Mouse (Mus musculus): ENCODE measurements around the gene Ipo13. TPM values are rescaled to one million over a fixed set of nuclear protein-coding genes. Genes with fewer than 3 reads are reported as not detected.

Ipo13 gene
- polyA plus RNA-seq (2012; fragmentation: generic; extraction: Trizol): 10 to 100 TPM; 91.1 to 91.5 TPM

DNA sequence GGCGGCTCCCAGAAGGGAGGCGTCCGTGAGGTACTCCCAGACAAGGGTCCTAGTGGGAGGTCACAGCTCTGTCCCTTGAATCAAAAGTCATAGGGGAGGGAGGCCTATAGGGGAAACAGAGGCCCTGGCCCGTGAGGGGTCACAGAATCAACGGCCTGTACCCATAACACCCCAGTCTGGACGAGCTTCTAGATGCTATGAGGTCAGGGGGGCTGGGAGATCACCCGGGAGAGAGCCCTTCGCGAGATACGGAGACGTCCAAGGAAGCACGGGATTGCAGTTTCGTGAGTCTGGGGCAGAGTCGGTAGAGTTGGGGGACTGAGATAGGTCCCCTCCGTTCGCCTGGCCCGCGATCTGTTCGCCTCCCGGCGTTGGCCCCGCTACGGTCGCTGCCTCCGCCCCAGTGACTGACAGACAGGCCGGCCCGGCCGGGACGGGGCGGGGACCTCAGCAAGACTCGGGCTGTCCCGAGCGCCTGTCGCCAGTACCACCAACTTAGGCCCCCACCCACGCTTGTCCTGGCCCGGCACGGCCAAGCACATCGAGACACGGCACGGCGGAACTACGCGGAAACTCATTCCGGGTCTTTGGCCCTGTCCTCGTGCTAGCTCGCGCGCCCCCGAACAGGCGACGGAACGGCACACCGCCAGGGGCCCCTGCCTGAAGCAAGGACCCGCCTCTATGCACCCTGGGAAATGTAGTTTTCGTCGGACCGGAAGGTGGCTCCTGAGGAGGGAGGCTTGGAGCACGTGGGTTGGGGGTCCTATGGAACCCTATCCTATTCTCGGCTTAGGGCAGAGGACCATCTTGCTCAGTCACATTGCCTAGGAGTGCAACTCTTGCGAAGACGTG is at the start of gene Ipo13:
Gene Ipo13, minus strand, starts transcription at position 409 of the 852 bp plus-strand sequence.

DNA sequence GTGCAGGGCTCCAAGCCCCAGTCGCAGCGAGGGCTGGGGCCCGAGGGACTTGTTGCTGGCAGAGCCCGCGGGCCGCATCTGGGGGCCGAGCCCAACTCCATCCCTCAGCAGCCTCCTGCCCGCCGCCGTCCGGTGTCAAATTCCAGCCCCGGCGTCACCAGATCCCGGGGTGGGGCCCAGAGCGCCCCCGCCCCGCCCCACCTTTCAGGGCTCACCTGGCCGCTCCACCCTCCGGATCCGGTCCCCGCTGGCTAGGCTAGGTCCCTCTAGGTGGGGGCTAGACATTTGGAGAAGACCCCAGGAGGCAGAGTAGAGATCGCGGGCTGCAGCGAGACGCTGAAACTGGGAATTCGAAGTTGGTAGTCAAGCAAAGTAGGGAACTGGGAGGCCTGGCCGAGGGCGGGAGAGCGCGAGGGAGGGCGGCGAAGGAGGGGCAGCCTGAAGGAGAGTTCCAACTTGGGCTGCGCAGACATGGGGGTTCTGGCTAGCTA is 14.6 kb upstream of the Ipo13 start, which contains the start of gene Artn:
Gene Artn, minus strand, starts transcription at position 373 of the 491 bp plus-strand sequence.

DNA sequence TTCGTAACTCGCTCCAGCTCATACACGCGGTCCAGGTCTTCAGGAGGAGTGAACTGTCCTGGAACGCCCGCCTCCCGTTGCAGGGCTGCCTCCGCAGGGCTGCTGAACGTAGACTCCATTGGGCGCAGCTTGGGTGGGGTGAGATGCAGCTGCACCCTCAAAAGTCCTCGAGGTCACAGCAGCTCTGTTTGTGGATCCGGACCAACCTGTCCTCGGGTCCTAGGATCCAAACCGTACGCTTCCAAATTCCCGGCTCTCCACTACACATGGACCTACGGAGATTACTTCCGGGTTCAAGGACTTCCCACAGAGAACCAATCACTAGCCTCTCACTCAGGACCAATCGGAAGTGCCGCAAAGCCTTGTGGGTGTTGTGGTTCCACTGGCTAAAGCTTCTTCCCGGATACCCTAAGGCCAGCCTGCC is 23.0 kb downstream of the Ipo13 start, which contains the start of gene Dph2:
Gene Dph2, minus strand, starts transcription at position 295 of the 424 bp plus-strand sequence.

DNA sequence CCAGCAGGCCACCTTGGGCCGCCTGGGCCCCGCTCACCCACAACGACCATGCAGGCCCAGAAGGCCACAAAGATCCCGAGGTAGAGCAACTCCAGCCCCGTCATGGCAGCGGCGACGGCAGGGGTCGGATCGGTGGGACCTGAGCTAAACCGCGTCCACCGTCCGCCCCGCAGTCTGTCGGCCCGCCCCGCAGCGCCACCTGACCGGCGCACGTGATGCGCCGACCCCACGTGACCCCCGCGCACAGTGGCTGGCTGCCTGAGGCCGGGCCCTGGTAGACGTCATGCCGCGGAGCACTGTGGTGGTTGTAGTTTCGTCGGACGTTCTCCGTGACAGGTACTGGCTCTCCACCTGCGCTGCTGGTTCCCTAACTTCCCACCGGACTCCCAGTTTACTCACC is 27.7 kb downstream of the Ipo13 start, which contains the start of gene Atp6v0b:
Gene Atp6v0b, minus strand, starts transcription at position 201 of the 400 bp plus-strand sequence.

DNA sequence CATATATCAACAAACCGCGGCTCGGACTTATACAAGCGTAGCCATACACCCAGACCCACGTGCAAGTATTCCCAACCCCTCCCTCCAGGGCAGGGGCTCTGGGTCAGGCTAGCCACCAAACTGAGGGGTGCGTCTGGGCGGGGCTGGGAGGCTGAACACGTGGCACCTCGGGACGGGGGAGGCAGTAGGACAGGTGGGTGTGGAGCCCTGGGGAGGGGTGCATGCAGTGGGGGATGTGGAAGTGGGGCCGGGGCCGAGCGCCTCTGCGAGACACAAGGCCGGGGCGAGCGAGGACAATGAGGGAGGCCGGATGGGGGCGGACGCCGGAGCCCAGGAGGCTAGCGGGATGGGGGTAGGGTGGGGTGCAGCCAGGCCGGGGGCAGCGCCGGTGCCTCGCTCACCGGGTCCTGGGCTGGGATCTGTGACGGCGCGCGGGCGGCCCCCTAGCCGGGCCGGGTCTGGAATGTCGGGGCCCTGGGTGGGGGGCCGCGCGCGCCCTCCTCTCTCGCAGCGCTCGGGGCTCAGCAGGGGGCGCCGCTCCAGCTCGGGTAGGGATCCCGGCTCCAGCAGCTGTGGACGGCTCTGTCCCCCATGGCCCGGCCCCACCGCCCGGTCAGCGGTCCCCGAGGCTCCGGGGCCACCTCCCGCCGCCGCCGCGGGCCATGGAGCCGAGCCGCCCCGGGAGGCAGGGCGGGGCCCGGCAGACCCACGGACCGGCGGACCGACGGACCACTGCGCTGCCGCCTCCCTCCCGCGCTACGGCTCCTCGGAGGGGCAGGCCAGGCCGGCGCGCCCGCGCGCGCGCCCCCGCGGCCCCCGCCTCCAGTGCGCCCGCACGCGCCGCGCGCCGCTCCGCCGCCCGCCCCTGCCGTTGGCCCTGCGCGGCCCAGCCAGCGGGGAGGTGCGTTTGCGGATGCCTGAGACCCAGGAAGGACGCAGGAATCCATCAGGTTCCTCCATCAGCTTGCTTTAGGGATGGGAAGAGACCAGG is 31.8 kb downstream of the Ipo13 start, which contains the start of gene B4galt2:
Gene B4galt2, minus strand, starts transcription at position 787 of the 991 bp plus-strand sequence.

DNA sequence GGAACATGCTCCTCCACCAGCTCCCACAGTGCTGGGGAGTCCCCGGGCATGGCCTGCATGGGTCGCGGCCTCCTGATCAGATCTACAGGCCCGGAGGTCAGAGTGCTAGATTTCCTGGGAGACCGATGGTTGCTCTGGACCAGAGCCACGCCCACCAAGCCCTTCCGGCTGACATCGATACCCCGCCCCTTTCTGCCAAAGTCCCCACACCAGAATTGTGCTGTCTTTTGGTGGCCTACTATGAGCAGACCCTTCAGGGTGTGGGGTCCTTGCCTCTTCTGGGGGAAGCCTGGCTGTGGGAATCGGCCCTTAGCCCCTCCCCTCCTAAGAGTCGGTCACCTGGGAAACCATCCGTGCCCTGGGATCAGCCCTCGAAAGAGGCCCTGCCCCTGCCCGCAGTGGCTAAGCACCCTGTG is 42.3 kb downstream of the Ipo13 start, which contains the start of gene Ccdc24:
Gene Ccdc24, minus strand, starts transcription at position 87 of the 416 bp plus-strand sequence.

Other genes starting within 250 kb of the Ipo13 start
- gene Dmap1, start 232.7 kb downstream of the Ipo13 start, polyA plus RNA-seq (2012; fragmentation: generic; extraction: Trizol): 10 to 100 TPM; 30.4 to 34.0 TPM
- gene Gm12845, start 190.6 kb downstream of the Ipo13 start, polyA plus RNA-seq (2012; fragmentation: generic; extraction: Trizol): not detected
- not detected for gene Klf17, start 149.4 kb downstream of the Ipo13 start, polyA plus RNA-seq (2012; fragmentation: generic; extraction: Trizol)
- gene Slc6a9, start 80.5 kb downstream of the Ipo13 start, polyA plus RNA-seq (2012; fragmentation: generic; extraction: Trizol): 10 to 100 TPM in 1 of 2 experiments, 1 to 10 TPM in 1; 8.2 to 19.5 TPM
- gene Ccdc24, start 42.4 kb downstream of the Ipo13 start, polyA plus RNA-seq (2012; fragmentation: generic; extraction: Trizol): 1 to 10 TPM; 6.2 to 9.4 TPM
- 10 to 100 TPM; 48.6 to 71.9 TPM for gene B4galt2, start 31.5 kb downstream of the Ipo13 start, polyA plus RNA-seq (2012; fragmentation: generic; extraction: Trizol)
- gene Atp6v0b, start 27.7 kb downstream of the Ipo13 start, polyA plus RNA-seq (2012; fragmentation: generic; extraction: Trizol): 100 to 1,000 TPM; 214 to 363 TPM
- gene Dph2, start 23.0 kb downstream of the Ipo13 start, polyA plus RNA-seq (2012; fragmentation: generic; extraction: Trizol): 1 to 10 TPM; 5.9 to 6.0 TPM
- 1 to 10 TPM in 1 of 2 experiments, under 1 TPM in 1; 0.55 to 1.8 TPM for gene Artn, start 14.8 kb upstream of the Ipo13 start, polyA plus RNA-seq (2012; fragmentation: generic; extraction: Trizol)
- 10 to 100 TPM; 21.9 to 26.5 TPM for gene St3gal3, start 219.9 kb upstream of the Ipo13 start, polyA plus RNA-seq (2012; fragmentation: generic; extraction: Trizol)